Mouse (Mus musculus) intestine, embryonic 14.5 days (tissue): Measurements from ENCODE around the gene Ppp1r9a. TPM values are rescaled to one million over a fixed set of nuclear protein-coding genes. Genes with fewer than 3 reads are reported as not detected.
"Not testable (repeated sequence)": the region's sequence is repeated elsewhere in the genome, so short reads cannot be mapped to it uniquely, and the experiment has no call there.

ENCODE experiments used
- ATAC-seq: fragments of 200-750 bp; cut with Nextera tagmentation; replicated peaks from 2 replicates; pipeline ENCODE4 v1.8.0; 2017; ENCODE audit warnings: low read depth, moderate number of reproducible peaks, moderate TSS enrichment, moderate library complexity; ENCODE audit not compliant: low FRiP score, low TSS enrichment
- DNase-seq: peaks from one replicate; pipeline ENCODE4 v3.0.0-alpha.2; 2018; ENCODE audit warnings: low spot score
- H3K27ac ChIP-seq: fragments of 300-500 bp; sonication (generic); 2 replicates; pipeline ENCODE4 v1.5.1; 2014; ENCODE audit warnings: low read depth, mild to moderate bottlenecking, control low read depth
- H3K27me3 ChIP-seq: fragments of 300-500 bp; sonication (generic); replicated peaks from 2 replicates; pipeline ENCODE4 v1.6.1; 2014; ENCODE audit warnings: low read length, control low read depth; ENCODE audit not compliant: control insufficient read depth, insufficient read depth
- H3K36me3 ChIP-seq: fragments of 300-500 bp; sonication (generic); 2 replicates; pipeline ENCODE4 v1.6.1; 2014; ENCODE audit warnings: low read length, control low read depth; ENCODE audit not compliant: control insufficient read depth, insufficient read depth
- H3K4me1 ChIP-seq: fragments of 300-500 bp; sonication (generic); replicated peaks from 2 replicates; pipeline ENCODE4 v1.6.1; 2014; ENCODE audit warnings: low read length, control low read depth, mixed read lengths; ENCODE audit not compliant: control insufficient read depth, insufficient read depth
- H3K4me2 ChIP-seq: fragments of 300-500 bp; sonication (generic); 2 replicates; pipeline ENCODE4 v1.6.1; 2014; ENCODE audit warnings: low read length
- H3K4me3 ChIP-seq: fragments of 300-500 bp; sonication (generic); 2 replicates; pipeline ENCODE4 v1.5.1; 2014; ENCODE audit warnings: low read depth, low read length, control low read depth, mixed read lengths
- H3K9ac ChIP-seq: fragments of 300-500 bp; sonication (generic); 2 replicates; pipeline ENCODE4 v1.6.1; 2014; ENCODE audit warnings: mild to moderate bottlenecking, low read length
- H3K9me3 ChIP-seq: fragments of 300-500 bp; sonication (generic); 2 replicates; pipeline ENCODE4 v1.6.1; 2016; ENCODE audit warnings: low read length, control low read depth; ENCODE audit not compliant: control insufficient read depth
- WGBS: fragments of 180-500 bp; shearing (Covaris S2); extraction: QIAGEN DNeasy Blood & Tissue Kit; methylation state at CpG from one replicate; pipeline ENCODE4 v1.1.7; 2014; 5-methylcytosine and 5-hydroxymethylcytosine counted together
- polyA plus RNA-seq: library from polyadenylated mRNA; unstranded; fragments of >200 nt; fragmentation: Nextera tagmentation; extraction: Ambion mirVana; gene quantifications from 2 replicates; pipeline ENCODE4 v1.2.1, GENCODE M21; 2014

Gene Ppp1r9a
- polyA plus RNA-seq, 1 experiment from 2014 or later, result 22.7 TPM

DNA sequence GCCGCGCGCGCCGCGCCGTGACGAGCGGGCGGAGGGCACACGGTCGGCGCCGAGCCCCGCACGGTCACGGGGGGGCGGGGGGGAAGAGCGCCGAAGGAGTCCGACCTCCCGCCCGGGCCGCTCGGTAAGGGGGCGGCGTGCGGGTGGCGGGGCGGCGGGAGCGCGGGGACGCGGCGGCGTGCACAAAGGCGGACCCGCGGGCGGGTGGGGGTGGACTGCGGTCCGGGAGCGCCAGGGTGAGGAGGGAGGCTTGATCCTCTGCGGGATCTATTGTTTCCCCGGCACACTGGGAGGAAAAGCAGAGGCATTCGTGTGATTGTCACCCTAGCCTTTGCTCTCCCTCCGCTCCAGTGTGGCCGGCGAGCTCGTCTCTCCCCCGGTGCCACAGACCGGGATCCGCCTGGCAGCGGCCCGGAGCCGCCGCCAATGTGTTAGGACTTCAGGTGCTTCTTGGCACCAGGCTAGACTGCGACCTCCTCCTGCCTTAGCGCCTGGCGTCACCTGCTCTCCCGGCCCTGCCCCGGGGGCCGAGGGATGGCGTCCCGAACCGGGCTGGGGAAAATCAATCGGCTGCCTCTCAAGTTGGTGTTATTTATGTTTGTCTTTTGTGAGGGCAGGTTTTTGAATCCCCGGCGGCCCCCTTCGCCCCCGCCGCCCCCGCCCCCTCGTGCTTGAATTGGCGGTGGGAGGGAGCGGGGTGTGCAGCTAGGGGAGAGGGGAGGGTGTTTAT is 773 bp downstream of the Ppp1r9a start:
- Histone ChIP-seq H3K9me3 (no peaks in the 10 kb centered on the region), H3K4me2 (peak overlapping the region; percentile 79), H3K4me3 (peak overlapping the region; percentile 83), H3K9ac (peak overlapping the region; percentile 93), H3K4me1 (peaks cover 7% of the 10 kb centered on the region; the same call in 1 of the 2 replicates), H3K36me3 (no peaks in the 10 kb centered on the region), H3K27ac (peak overlapping the region; percentile 89), H3K27me3 (no peaks in the 10 kb centered on the region)
- DNase-seq, result peak; percentile 88
- peak; percentile 75 for ATAC-seq
- WGBS, result 1% methylated on average over 50 of the region's 77 CpGs

DNA sequence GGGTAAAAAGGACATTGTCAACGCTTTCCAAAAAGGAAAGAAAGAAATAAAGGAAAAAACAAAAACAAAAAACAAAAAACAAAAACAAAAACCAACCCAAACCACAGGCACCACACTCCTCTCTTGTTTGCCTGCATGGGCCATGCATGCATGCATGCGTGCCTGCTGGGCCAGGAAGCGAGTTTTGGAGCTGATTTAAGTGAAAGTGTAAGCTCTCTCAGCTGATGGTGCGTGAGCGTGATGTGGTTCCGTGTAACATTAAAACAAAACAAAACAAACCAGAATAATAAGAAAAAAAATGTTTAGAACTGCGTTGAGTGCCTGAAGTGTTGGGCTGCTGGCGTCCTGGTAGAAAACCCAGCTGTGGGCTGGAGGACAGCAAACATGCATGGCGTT is 1.3 kb downstream of the Ppp1r9a start:
- 6% methylated on average over 9 of the region's 9 CpGs for WGBS
- no peak; the same call in 1 of the 2 replicates for ATAC-seq
- peak overlapping the region; percentile 93 for H3K9ac ChIP-seq
- H3K36me3 ChIP-seq, result no peaks in the 10 kb centered on the region
- peak; percentile 75 for DNase-seq
- H3K4me2 ChIP-seq, result peak overlapping the region; percentile 79
- no peaks in the 10 kb centered on the region for H3K9me3 ChIP-seq
- peak overlapping the region; percentile 89 for H3K27ac ChIP-seq
- H3K4me3 ChIP-seq, result peak overlapping the region; percentile 83
- no peaks in the 10 kb centered on the region for H3K27me3 ChIP-seq
- peaks cover 7% of the 10 kb centered on the region; the same call in 1 of the 2 replicates for H3K4me1 ChIP-seq

DNA sequence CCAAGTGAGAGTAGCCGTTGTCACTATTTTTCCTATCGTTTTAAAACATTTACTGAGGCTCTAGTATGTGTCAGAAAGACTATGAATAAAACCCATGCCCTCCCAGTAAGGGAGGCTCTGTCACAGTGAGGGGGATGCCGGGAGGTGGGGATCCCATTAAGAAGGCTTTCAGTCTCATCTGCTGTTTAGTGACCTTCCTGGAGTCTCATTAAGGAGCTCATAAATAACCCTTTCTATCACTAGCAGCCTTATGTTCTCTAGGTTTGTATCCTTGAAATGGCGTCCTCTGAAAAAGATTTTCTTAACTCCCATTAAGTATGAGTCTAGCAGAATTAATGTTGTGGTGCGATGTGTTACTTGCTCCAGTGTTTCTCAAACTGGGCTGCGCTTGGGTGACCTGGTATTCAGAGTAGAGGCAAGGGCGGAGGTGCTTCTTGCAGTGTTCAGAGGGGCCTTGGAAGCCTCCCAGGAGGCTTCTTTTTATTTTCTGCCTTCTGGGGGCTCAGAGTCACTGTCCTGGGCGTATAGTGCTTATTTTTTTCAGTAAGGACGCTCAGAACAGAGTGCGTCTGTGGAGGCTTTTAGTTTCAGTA is 7.4 kb downstream of the Ppp1r9a start:
- no peaks in the 10 kb centered on the region for H3K36me3 ChIP-seq
- ATAC-seq, result no peak
- H3K4me2 ChIP-seq, result no peak overlapping the region
- WGBS, result 60% methylated on average over 10 of the region's 10 CpGs
- no peak for DNase-seq
- no peak overlapping the region for H3K9ac ChIP-seq
- no peaks in the 10 kb centered on the region for H3K27me3 ChIP-seq
- no peaks in the 10 kb centered on the region for H3K9me3 ChIP-seq
- no peak overlapping the region for H3K4me3 ChIP-seq
- no peaks in the 10 kb centered on the region; the same call in 1 of the 2 replicates for H3K4me1 ChIP-seq
- no peak overlapping the region for H3K27ac ChIP-seq

DNA sequence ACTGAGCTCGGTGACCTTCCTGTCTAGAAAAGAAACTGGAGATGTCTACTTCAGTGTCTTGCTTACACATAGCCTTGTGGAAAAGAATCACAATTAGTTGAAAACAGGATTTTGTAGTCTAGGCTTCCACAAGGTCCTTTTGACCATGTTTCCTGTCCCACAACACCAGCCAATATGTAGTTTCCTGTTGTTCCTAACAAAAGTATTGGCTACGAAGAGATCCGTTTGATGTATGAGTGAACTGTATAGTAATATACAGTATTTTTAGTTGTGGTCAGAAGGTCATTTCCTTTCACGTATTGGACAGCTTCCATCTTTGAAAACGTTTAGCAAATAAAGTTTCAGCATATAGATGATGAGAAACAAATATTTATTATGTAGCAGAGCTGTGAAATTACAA is 15.8 kb downstream of the Ppp1r9a start:
- WGBS, result 73% methylated on average over 5 of the region's 5 CpGs
- H3K9ac ChIP-seq, result no peak overlapping the region
- 0 out of 2 replicates have a peak, but pooled peaks cover 4% of the 10 kb centered on the region for H3K36me3 ChIP-seq
- H3K27ac ChIP-seq, result no peak overlapping the region
- no peak overlapping the region for H3K4me2 ChIP-seq
- H3K4me3 ChIP-seq, result no peak overlapping the region
- DNase-seq (no peak), ATAC-seq (no peak)
- H3K27me3 ChIP-seq, result no peaks in the 10 kb centered on the region
- H3K9me3 ChIP-seq, result no peaks in the 10 kb centered on the region
- no peaks in the 10 kb centered on the region for H3K4me1 ChIP-seq

DNA sequence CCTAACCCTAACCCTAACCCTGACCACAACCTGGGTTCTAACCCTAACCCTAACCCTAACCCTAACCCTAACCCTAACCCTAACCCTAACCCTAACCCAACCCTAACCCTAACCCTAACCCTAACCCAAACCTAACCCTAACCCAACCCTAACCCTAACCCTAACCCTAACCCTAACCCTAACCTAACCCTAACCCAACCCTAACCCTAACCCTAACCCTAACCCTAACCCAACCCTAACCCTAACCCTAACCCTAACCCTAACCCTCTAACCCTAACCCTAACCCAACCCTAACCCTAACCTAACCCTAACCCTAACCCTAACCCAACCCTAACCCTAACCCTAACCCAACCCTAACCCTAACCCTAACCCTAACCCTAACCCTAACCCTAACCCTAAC is 21.1 kb downstream of the Ppp1r9a start:
- H3K36me3 ChIP-seq, H3K27ac ChIP-seq, H3K9ac ChIP-seq, H3K27me3 ChIP-seq, H3K4me1 ChIP-seq, H3K9me3 ChIP-seq, DNase-seq, H3K4me3 ChIP-seq, H3K4me2 ChIP-seq: not testable (repeated sequence)
- ATAC-seq, result peak; percentile 47; the same call in 1 of the 2 replicates

DNA sequence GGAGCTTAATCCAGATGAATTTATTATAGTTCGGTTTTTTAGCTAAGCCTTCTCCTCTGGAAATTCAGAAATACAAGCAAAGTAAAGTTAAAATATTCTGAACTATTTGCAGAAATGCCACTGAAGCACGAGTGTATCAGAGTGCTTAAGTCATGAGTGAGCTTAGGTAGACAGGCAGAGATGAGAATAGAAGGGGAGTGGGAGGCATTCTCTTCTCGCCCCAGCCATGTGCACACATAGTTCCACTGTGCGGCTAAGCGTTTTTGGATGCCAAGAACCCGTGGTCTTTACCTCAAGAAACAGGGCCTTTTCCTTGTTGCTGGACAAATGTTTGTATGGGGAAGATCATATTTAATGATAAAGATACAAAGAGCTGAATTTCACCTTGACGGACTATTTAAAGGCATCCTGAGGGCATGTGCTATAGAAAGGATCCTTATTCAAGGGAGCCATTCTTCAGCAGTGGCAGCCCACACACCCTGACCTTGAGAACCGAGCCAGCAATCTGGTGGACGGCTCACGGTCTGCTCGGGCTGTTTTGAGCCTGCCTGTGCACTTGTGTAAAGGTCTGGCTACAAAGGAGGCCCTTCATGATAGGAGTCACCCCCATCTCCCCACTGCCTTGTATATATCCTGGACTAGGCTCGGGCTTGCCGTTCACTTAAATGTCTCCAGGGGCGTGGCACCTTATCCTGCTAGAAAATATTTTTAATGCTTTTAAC is 23.4 kb downstream of the Ppp1r9a start:
- Histone ChIP-seq H3K36me3 (no peaks in the 10 kb centered on the region), H3K4me2 (no peak overlapping the region), H3K9ac (no peak overlapping the region), H3K4me1 (no peaks in the 10 kb centered on the region), H3K4me3 (no peak overlapping the region), H3K27me3 (no peaks in the 10 kb centered on the region), H3K27ac (no peak overlapping the region), H3K9me3 (no peaks in the 10 kb centered on the region)
- DNase-seq, result no peak
- no peak for ATAC-seq
- 64% methylated on average over 14 of the region's 14 CpGs for WGBS

DNA sequence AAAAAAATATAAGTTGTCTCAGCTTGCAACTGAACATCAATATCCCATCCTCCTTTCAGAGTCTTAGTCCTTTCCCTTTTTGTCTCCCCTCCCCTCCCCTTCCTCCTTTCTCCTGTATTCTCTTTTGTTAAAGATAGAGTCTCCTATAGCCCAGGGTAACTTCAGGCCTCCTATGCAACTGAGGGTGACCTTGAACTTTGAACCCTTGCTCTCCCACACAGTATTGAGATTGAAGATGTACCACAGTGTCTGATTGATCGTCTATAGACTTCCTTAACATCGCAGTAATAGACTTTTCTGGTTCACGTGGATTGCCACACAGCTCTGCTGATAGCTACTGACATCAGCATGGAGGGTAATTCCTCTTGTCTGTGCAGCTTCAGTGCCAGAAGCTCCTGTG is 27.6 kb downstream of the Ppp1r9a start:
- ATAC-seq (no peak), DNase-seq (no peak)
- Histone ChIP-seq H3K9me3 (no peaks in the 10 kb centered on the region), H3K4me2 (no peak overlapping the region), H3K4me3 (no peak overlapping the region), H3K27ac (no peak overlapping the region), H3K27me3 (no peaks in the 10 kb centered on the region), H3K4me1 (no peaks in the 10 kb centered on the region), H3K36me3 (no peaks in the 10 kb centered on the region), H3K9ac (no peak overlapping the region)
- WGBS, result 84% methylated on average over 3 of the region's 3 CpGs

DNA sequence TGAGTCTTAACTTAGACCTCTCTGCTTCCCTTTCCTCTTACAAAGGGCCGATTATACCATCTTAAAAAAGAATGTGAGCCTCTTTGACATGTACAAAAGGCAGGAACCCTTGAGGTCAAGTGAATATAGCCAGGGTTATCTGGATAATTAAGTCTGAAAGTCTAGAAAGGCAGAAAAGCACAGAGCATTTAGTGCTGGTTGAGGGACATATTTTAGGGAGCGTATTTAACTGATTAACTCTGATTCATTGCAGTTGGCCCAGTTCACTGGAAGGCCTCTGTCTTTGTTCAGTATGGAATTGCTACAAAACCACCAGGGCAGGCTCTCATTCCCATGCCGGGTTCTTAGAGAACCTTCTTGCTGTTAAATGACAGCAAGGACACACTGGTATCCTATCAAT is 36.2 kb downstream of the Ppp1r9a start:
- no peak overlapping the region for H3K4me2 ChIP-seq
- no peaks in the 10 kb centered on the region for H3K36me3 ChIP-seq
- no peaks in the 10 kb centered on the region for H3K9me3 ChIP-seq
- no peaks in the 10 kb centered on the region for H3K27me3 ChIP-seq
- DNase-seq (no peak), ATAC-seq (no peak)
- H3K4me3 ChIP-seq, result no peak overlapping the region
- no peak overlapping the region for H3K9ac ChIP-seq
- H3K27ac ChIP-seq, result no peak overlapping the region
- H3K4me1 ChIP-seq, result peaks cover 7% of the 10 kb centered on the region; the same call in 1 of the 2 replicates
- 35% methylated on average over 3 of the region's 3 CpGs for WGBS
